Mouse (Mus musculus): ENCODE measurements around the gene Mpc2. TPM values are rescaled to one million over a fixed set of nuclear protein-coding genes. Genes with fewer than 3 reads are reported as not detected.
A peak's percentile ranks its signal among the peaks of the same experiment; 100 is the strongest.

Mpc2 gene
- total RNA-seq (2021) = 100 to 1,000 TPM; 121 to 124 TPM
- long read RNA-seq, experiment 1, transcript Mpc2-201 (5 exons, 1,025 nt) = major isoform, 103 of 107 reads
- long read RNA-seq, experiment 1, partial matches to known transcripts = 0 of 107 reads
- long read RNA-seq, experiment 1, other reads (novel, unspliced or antisense) = 4 of 107 reads
- long read RNA-seq, experiment 2, transcript Mpc2-201 (5 exons, 1,025 nt) = major isoform, 112 of 118 reads
- long read RNA-seq, experiment 2, partial matches to known transcripts = 1 of 118 reads
- long read RNA-seq, experiment 2, other reads (novel, unspliced or antisense) = 5 of 118 reads

DNA sequence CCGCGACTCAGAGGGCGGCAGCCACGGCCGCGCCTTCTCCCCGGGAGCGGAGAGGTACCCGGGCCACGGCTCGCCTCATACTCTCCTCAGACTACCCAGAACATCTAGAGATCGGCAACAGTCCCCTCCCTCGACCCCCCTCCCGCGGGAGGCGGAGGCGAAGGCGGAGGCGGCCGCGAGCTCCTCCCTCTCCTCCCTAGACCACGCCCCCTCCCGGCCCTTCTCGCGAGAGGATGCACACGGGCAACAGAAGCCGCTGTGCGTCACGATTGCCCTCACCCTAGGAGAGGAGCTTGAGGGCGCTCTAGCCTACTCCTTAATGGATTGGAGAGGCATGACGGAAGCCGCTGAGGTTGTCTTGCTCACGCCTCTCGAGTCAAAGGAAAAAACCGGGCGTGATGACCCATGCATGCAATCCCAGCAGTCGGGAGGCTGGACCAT, at the start of gene Mpc2, which contains the start of gene Dcaf6:
Gene Mpc2 (plus strand): TSS at position 278 of the 441 bp plus-strand sequence.
Gene Dcaf6 (minus strand): TSS at position 116 of the 441 bp plus-strand sequence.
- DNase-seq (ENCODE audit: low spot score in 2 of 2) = peak; percentile 100

DNA sequence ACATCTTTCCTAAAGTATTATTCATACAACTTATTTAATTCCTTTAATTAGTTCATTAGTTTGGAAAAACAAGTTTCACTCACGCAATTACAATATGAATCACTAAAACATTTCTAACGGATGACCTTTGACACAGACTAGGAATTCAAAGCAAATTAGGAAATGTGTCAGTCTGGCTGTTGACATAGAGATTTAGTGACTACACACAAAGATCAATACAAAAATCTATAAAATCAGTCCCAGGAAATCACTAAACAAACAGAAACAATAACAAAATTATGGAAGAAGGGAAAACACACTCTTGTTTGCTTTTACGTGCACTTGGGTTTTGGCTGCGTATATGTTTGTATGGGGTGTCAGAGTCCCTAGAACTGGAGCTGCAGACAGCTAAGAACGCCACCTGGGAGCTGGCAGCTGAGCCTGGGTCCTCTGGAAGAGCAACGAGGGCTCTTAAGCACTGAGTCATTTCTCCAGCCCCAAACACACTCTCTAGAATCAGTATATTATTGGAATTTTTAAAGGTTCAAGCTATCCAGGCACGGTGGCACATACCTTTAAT, 39.0 kb upstream of the Mpc2 start:
- no peak for DNase-seq (ENCODE audit: low spot score in 2 of 2)

DNA sequence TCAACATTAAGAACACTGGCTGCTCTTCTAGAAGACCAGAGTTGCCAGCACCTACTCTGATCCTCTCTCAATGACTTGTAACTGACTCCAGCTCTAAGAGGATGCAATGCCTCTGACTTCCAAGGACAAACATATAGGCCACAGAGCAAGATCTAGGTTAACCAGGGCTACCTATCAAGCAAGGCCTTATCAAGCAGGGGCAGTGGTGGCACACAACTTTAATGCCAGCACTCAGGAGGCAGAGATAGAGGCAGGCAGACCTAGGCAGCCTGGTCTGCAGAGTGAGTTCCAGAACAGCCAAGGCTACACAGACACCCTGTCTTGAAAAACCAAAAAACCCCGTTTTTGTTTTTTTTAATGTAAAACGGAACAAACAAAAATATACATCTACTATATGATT, 34.2 kb upstream of the Mpc2 start:
- DNase-seq (ENCODE audit: low spot score in 2 of 2) = no peak

DNA sequence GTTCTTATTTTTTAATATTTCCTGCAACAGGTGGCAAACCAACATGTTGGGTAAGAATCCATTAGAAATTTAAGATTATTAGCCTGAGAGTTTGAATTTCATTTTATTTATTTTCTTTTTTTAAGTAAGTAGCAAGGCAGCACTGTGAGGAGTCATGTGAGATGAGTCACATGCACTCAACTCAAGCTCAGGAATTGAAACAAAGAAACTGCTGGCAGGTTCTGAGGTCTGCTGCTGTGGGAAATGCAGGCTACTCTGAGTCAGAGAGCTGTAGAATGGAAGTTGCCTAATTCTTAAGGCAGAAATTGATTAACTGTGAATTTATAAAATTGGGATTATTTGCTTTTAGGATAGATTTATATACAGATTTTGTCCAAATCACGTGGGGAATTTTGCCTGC, 27.6 kb upstream of the Mpc2 start:
- DNase-seq (ENCODE audit: low spot score in 2 of 2) = no peak

DNA sequence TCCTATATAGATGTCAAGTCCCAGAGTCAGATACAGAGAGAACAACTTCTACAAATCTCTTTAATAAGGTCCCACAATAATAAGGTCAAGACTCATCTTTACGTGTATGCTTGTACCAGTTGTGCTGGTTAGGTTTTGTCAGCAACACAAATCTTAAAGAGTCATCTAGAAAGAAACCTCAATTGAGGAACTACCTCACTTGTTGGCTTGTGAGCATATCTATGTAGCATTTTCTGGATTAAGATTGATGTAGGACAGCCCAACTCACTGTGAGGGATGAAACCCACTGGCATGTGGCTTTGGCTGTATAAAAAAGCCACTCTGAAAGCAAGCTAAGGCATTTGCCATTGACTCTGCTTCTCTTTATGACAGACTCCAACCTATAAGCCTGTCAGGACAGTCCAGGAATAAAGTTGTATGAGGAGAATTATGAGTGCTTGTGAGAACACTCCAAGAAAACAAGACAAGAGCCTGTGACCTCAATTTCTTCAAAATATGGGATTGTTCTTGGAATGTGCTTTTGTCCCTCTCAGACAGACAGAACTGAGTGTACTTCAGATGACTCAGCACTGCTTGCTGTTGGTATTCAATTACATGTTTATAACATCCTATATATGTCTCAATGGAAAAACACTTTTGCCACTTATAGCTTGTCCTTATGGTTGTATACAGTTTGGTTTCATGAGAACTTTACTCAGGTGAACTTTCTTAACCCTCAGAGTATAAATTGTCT, 22.0 kb upstream of the Mpc2 start:
- no peak for DNase-seq (ENCODE audit: low spot score in 2 of 2)

DNA sequence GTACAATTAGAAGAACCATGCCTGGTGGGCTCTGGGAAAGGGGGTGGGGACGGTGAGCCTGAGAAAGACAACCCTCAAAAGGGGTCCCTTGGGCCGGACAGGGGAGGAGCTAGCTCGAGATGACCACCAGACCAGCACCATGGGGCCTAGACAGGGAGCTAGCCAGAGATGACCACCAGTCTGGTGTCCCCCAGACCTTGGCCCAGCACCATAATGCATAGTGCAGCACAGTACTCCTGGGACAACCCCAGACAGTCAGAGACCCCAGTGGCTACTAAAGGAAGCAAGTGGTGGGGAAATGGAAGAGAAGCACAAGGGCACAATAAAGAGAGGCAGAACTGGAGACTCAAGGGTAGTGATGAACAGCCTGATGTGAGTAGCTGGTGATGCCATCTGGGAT, 19.6 kb upstream of the Mpc2 start:
- DNase-seq (ENCODE audit: low spot score in 2 of 2) = no peak

DNA sequence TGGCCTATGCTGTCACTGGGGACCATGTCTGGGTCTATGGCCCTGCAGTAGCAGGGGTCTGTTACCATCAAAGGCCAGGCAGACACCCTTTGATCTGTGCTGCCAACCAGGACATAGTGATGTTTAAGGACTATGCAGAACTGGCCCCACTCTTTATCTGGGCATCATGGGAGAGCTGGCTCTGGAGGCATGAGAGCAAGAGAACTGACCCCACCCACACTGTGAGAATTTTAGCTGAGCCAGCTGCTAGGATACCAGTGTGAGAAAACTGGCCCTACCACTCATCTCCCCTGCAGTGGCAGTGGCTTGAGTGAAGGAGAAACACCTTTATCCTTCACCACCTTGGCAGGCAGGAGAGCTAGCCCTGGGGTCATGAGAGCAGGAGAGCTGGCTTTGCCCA, 19.2 kb upstream of the Mpc2 start:
- DNase-seq (ENCODE audit: low spot score in 2 of 2) = no peak

DNA sequence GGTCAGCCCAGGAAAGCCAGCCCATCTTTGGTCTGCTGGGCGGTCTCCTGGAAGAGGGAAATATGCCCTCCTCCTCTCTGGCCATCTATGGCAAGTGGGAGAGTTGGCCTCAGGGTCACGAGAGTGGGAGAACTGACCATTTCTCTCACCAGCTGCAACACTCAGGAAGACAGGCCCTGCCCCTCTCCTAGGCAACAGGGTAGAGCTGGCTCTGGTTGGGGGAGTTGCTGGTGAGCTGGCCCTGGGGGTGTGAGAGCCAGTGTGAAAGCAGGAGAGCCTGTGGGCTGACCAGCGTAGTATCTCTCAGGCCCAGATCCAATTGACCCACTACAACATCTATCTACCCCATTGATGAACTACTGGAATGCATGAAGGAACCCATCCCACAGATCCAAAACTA, 18.7 kb upstream of the Mpc2 start:
- DNase-seq (ENCODE audit: low spot score in 2 of 2) = no peak

DNA sequence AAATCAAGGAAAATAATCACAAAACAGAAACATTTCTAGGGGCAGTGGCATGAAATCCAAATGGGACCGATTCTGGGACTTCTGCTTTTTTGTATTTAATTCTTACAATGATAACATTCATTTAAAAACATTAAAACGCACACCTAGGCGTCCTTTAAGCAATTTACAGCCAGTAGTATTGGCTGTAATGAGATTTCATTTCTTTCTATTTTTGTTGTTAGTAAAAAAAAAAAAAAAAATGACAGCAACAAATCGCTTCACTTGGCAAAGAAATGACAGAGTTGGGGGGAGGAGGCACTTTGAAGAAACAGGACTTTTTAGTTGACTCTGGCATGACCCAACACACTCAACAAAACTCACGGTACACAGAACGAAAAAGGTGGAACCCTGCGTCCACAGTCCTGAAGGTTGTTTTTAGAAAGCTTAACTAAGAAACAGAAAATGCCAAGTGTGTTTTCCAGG, 1.4 kb upstream of the Mpc2 start:
- DNase-seq (ENCODE audit: low spot score in 2 of 2) = no peak

DNA sequence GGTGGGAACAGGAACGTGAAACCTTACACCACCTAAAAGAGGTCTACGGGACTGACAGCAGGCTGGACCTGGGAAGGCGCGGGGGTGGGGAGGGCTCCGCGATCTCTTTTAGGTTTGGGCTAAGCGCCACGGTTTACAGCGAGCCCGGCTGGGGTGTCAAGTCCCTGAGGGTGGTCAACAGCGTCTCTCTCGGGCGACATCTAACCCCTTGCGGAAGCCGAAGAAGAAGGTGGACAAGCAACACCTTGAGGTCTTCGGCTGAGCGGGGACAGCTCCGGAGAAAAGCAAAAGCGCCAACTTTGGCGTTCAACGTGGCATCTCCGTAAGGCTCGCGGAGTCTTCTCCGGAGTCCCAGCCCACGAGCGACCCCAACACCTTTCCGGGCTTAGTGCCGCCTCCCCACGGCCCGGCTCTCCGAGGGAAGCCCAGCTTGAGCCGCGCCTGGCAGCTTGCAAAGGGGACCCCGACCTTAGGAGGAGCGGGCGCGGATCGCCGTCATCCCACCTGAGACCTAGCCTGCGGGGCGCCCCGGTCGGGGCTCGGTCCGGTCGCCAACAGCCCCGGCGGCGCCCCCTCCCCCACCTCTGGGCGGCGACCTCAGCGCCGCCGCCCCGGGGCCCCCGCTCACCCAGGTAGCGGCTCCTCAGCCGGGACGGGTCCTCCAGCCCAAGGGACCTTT, 795 bp upstream of the Mpc2 start:
- DNase-seq (ENCODE audit: low spot score in 2 of 2) = peak; percentile 41 to 42

DNA sequence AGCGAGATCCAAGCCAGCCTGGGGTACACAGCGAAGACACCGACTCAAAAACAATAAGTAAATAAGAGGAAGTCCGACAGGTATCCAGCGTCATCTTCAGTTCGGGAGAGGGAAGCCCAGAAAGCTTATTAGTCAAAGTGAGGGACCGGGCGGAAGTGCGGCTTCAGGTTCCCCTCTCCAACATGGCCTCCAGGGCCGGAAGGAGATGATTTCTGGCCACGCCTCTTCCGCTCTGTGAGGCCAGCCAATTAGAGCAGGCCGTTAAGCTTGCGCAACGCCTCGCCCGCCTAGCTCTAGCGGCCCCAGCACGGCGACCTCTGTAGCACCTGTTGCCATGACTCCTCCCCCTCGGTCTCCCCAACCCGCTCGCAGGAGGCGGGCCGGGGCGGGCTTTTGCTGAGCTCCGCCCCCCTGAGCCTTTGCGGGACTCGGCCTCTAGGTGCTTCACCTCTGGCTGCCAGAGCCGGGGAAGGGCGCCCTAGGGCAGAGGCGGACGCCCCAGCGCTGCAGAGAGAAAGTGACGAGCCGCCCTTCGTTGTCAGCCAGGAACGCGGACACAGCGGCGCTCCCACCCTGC, 452 bp downstream of the Mpc2 start:
- peak; percentile 98 for DNase-seq (ENCODE audit: low spot score in 2 of 2)

DNA sequence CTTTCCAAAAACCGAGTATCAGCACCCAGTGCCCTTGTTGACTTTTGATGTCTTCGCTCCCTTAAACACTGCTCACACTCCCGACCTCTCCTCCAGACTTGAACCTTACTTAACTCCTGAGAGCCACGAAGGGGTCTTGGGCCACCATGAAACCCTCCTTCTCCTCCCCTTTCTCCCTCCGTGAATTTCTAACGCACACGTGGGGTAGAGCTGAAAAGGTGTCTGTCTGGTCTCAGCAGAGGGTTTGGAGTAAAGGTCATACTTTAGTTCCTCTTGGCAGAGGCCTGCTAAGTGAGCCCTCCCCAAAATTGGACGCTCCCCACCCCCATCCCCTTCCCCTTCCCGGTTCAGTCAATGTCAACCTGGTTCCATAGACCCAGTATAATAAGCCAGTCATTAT, 1.2 kb downstream of the Mpc2 start:
- DNase-seq (ENCODE audit: low spot score in 2 of 2) = no peak

DNA sequence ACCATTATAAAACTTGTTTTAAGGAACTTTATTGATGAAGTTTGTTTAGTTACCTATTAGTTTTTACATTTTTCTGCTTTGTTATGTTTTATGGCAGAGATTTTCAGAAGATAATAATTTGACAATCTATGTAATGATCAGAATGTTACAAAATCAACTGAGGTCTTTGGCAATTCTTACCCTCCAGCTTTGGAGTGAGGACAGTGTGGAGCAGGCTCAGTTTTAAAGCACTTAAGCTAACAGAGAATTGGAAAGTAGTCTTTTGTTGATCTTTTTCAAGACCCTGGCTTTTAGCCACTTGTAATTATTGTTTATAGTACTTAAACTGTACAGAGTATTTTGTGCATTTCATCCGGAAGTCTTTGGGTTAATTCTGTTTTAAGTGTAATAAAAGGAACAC, 2.4 kb downstream of the Mpc2 start:
- DNase-seq (ENCODE audit: low spot score in 2 of 2) = no peak

DNA sequence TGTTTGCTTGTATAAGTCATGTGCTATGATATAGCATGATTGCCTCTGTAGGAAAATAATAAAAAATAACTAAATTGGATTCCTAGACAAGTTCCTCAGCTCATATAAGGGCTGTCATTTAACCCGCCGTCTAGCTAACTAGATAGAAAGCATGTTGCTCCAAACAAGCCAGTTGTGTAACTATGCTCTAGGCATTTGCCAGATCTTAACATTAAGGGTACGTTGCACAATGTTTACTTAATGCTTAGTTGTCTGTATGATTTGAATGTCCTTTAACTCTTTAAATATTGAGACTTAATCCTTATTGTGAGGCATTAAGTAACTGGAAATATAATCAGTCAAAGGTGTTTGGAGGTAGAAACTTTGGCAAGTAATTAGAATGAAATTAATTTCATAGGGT, 4.1 kb downstream of the Mpc2 start:
- DNase-seq (ENCODE audit: low spot score in 2 of 2) = no peak

DNA sequence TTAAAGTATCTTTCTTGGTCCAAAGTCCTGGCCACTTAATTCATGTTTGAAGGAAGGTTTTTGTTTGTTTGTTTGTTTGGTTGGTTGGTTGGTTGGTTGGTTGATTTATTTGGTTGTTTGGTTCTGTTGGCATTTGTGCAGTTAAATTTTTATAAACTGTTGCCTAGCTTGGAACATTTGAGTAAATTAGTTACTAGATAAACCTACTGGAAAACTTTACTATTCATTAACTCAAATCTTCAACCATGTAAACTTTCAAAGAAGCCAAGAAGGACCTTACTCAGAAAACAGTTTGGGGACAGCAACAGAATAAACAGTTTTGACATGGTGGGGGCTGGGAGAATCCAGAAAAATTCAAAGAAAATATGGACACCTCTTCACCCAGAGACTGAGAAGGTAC, 8.5 kb downstream of the Mpc2 start:
- no peak for DNase-seq (ENCODE audit: low spot score in 2 of 2)

DNA sequence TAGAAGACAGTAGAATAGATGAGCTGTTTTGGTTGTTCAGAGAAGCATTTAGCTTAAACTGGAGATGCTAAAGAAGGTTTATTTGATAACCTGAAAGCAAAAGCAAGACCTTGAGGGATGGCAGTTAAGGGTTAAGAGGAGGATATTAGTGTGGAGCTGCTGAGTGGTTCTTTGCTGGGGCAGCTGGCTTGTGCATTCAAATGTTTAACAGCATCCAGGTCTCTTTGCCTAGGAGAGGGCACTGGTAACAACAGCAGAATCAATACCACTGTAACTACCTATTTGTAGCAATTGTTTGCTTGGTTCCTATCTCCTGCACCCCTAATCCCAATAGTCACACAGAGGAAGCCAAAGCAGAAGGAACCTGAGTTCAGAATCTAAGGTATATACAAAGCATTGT, 9.3 kb downstream of the Mpc2 start:
- DNase-seq (ENCODE audit: low spot score in 2 of 2) = no peak

DNA sequence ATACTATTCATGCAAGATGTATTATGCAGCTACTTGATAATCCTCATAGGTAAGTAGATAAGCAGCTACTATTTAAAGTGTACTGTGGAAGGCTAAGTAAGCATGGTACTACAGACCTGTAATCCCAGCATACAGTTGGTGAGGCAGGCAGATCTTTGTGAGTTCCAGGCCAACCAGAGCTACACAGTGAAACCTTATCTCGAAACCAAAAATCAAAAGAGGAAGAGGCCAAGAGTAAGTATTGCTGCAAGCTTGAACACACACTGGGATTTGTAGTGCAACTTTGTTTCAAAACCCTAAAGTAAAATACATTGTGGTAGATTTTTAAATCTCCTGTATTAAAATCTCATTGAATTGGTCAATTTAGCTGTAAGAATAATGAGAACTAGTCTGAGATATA, 11.1 kb downstream of the Mpc2 start:
- no peak for DNase-seq (ENCODE audit: low spot score in 2 of 2)

DNA sequence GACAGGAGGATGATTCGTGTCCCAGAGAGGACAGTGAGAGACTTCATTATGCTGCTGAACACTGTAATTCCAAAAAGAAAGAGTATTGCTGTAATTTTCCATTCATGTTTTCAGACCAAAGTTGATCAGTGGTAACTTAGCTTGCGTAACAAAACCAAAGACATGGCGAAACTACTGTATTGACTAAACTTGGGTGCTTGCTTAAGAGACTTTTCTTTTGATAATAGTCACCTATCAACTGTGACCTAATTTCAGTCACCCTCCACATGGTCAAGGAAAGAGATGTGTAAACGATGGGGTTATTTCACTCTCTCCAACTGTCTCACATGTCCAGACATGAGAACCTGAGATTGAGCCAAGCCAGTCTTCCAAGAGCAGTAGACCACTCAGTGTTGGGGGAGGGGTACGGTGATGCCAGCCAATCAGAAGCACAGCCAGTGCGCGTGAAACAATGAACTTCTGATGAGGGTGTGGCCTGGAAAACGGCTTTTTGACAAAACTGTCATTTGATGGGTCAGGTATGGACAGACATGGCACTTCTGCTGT, 24.3 kb downstream of the Mpc2 start, which contains the start of gene Adcy10:
Gene Adcy10 (plus strand): TSS at position 496 of the 546 bp plus-strand sequence.
- DNase-seq (ENCODE audit: low spot score in 2 of 2) = no peak

DNA sequence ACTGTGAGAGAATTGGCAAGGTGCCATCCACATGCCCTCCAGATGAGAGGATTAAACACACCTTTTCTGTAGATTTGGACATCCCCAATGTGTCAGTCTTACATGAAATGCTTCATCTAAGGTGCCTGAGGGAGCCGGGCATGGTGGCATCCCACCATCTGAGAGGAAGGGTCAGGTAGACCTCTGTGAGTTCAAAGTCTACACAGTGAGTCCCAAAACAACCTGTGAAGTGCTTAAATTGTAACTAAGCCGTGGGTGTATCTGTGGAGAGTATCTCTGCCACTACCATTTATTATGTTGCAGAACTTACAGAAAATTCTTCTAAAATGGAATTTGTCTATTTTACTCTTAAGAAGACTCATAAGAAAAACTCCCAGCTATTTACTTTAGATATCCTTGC, 25.7 kb downstream of the Mpc2 start:
- DNase-seq (ENCODE audit: low spot score in 2 of 2) = no peak

DNA sequence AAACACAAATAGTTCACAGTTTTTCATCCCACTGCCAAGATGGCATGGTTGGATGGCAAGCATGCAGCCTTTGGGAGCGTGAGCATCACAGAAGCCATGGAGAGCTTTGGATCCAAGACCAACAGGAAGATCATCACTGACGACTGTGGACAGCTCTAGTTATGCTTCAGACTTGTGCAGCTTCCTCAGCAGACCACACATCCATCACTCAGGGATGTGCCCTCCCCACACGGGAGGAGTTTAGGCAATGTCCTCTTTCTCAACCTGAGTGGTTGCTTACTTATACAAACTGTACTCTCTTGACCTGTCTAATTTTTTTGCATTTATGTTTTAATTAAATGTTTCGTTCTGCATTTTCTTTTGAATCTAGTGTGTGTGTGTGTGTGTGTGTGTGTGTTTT, 28.8 kb downstream of the Mpc2 start:
- DNase-seq (ENCODE audit: low spot score in 2 of 2) = no peak

DNA sequence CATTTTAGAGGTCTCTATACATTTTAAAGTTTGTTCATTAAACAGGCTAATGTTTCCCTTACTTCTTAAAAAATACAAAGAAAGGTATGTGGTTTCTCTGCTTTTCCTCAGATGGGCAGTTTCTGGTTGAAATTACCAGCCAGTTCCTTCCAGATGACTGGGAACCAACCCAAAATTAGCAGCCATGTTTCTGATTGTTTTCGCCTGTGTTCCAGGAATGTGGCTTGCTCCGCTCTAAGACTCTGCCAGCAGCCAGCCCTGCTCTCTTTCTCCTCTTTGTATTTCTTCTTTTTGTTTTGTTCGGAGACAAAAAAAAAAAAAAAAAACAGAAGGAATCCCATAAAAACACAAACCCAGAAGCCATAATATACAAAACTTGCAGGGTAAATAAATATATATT, 38.4 kb downstream of the Mpc2 start:
- no peak for DNase-seq (ENCODE audit: low spot score in 2 of 2)
